Mouse (Mus musculus) embryo, embryonic 10.5 days (tissue): ENCODE measurements around the gene Fam168a.
"Not testable (repeated sequence)": the region's sequence is repeated elsewhere in the genome, so short reads cannot be mapped to it uniquely, and the experiment has no call there.

ENCODE experiments used
- DNase-seq: peaks from one replicate; pipeline ENCODE4 v3.0.0-alpha.2; 2015; ENCODE audit warnings: low spot score

The Fam168a gene

GRCm38 (mm10) chr7:100706883-100707480 lies 547 bp downstream of the Fam168a start:
- DNase-seq, result no peak

DNA sequence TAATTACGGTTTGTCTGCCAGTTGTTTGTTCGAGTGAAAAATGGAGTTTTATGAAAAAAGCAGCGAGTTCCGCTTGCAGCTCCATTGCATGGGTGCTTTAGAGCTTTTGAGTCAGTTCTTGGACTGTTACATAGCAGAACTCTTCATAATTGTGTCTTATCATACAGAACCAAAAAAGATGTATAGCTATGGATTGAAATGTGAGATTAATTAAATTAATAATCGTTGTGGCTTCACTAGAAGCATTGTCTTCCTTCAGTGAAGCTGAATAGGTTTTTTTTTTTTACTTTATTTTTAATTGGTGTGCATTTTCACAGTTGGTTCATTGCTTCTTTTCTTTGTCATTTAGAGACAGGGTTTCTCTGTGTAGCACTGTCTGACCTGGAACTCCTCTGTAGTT lies 12.3 kb downstream of the Fam168a start:
- no peak for DNase-seq

DNA sequence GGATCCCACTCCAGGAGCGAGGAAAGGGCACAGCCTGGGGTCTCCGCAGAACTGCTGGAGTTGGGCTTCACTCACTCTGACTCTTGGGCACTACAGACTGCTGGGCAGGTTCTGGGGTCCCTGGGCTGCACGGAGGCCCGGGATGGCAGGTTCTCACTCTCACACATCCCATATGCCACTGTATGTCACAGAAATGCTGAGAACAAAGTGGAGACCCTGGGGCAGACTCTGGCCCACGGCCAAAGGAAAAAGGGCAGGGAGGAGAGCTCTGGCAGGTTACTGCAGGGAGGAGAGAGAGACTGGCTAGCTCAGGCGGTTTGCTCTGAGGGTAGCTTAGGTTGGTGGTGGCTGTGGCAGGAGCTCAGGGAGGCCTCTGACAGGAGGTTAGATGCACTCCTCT lies 15.8 kb downstream of the Fam168a start:
- DNase-seq, result no peak

DNA sequence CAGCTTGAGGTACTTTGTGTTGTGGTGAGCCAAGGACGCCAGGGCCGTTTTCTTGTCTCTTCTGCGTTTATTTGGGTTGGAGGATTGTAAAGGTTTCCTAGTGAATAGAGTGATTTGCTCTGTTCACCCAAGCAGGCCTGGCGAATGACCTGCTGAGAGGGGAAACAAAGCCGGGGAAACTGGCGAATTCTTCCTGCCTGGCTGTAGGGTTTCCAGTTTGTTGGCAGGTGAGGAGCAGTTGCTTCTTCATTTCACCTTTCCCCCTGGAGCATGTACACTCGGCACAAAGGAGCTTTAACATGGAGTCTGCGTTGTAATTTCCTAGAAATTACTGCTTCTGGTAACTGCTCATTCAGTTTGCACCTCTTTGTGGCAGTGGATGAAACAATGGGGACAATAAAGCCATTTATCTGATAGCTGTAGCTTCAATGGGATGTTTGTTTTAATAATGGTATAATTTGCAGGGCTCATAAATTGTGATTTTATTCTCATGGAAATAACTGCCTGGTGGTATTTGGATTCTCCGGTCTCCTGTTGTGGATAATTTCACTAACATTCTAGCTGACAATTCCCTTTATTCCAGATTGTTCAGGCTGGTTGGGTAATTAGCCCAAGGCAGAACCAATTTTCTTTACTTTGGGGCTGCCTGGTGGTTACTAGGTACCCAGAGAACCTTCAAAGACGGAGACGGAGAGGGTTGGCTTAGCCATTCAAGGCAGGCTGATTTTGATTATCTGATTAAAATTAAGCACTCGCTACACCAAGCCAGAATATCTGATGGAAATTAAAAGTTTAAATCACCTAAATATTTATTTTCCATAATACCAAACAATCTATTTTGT lies 17.2 kb downstream of the Fam168a start:
- no peak for DNase-seq

DNA sequence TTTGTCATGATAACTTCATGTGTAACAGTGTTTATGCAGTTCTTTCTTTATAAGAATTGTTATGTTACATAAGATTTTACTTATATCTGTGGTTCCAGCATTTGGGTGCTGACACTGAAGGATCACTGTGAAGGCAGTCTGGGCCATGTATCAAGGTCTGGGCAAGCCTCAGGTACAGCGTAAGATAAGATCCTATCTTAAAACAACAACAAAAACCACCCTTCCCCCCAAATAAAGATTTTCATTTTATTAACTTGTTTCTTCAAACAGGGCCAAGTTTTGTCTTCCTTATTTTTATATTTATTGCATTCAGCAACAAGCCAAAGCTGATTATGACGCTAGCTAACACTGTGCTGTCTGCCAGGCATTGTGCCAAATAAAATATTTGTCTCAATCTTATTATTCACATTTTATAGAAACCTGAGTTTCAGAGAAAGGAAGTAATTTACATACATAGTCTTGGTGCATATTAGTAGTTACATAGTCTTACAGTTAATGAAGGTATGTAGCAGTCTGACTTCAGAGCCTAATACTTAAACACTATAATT lies 21.2 kb downstream of the Fam168a start:
- DNase-seq, result no peak

GRCm38 (mm10) chr7:100729778-100730177 lies 23.3 kb downstream of the Fam168a start:
- no peak for DNase-seq

GRCm38 (mm10) chr7:100732341-100733050 lies 26.1 kb downstream of the Fam168a start:
- DNase-seq, result no peak

DNA sequence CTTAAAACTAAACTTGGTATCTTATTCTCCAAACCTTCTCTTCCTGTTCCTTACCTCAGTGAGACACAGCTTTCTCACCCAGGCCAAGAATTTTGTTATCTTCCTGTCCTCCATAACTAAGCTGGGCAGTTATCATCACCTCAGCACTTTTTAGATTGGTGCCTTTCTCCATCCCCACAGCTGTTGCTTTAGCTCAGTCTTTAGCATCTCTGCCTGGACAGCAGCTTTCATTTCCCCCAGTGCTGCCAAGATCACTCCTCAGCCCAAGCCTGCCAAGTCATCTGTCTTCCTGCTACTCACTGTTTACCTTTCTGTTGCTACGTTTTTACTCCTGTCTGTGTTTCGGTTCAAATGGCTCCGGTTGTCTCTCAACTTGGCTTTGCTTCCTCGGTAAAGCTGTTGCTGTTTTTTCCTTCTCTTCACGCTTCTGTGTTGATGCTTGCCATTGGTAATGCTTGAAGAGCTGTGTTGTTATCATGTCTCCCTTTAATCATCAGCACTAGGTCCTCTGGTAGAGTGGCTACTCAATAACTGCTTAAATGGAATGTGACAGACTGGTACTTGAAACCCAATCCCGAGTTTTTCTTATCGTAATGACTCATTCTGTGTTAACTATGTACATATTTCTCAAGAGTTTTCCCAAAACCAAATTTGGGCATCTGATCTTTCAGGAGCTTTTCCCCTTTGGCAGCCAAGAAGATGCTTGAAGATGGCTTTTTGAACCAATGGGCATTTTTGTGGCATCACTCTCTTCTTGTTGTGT lies 26.8 kb downstream of the Fam168a start:
- DNase-seq, result peak; percentile 27

DNA sequence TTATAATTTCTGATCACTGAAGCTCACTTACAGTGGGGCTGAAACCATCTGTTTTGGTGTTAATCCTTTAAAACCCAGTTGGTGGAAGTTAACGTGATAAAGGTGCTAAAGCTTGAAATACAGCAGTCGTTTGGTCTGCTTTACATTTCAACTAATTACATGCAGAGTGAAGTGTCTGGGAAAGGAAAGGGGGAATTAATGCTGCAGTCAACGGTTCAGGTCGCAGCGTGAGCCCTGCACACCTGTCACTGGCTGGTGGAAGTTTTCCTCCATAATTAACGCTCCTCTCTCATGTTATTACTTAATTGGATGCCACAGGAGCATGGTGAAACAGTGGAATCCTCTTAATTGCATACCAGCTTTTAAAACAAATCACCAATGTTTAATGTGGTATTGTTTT lies 27.8 kb downstream of the Fam168a start:
- no peak for DNase-seq

- not testable (repeated sequence) for DNase-seq
Observed at GRCm38 (mm10) chr7:100734905-100735304, 28.5 kb downstream of the Fam168a start.

- no peak for DNase-seq
Observed at GRCm38 (mm10) chr7:100736131-100736530, 29.7 kb downstream of the Fam168a start.

DNA sequence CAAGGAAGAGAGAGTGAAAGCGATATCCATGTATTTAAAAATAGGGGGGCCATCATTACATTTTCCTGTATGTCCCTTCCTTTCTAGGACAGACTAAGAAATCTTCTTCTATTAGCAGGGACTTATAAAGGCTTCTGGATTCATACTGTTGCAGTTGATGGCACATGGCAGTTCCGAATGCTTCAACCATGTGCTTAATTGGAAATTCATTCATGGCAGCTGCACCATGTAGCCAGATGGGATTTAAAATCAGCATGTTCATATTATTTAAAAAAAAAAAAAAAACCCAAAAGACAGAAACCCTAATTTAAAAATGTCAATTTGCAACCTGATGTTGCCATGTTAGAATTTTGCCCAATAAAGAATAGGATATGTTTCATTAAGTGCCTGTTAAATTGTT lies 37.9 kb downstream of the Fam168a start:
- DNase-seq, result no peak

- DNase-seq, result no peak
Observed at GRCm38 (mm10) chr7:100750101-100750500, 43.7 kb downstream of the Fam168a start.

- no peak for DNase-seq
Observed at GRCm38 (mm10) chr7:100758718-100759117, 52.3 kb downstream of the Fam168a start.

DNA sequence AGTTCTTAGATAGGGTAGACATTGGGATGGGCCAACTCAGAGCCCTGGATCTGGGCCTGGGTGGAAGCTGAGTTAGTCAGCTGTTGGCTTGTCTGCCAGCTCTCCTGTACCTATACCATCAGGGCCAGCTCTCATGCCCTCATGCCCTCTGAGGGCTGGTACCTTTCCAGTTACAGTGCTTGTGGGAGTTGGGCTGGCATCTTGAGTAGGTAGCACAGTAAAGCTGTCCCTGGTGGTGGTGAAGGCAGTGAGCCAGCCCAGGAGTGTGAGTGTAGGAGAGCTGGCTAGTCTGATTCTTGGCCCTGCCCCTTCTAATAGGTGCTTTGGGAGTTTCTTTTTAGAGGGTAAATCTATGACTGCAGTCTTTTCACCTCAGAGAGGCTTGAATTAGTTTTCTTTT lies 56.3 kb downstream of the Fam168a start:
- DNase-seq, result no peak

GRCm38 (mm10) chr7:100767568-100767967 lies 61.1 kb downstream of the Fam168a start:
- DNase-seq, result no peak

DNA sequence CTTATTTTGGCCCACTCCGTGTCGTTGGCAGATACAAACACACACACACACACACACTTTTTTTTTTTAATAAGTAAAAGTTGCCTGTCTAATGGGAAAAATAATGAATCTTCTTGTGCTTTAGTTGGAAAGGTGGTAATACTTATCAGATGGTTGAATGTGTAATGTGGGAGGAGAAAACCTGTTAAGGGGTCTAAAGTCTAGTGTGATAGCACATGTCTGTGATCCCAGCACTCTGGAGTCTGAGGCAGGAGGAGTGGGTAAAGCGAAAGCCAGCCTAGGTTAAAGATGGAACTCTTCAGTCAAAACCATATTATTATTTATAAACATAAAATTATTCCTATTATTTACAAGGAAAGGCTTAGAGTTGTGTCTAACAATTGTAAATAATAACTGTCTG lies 61.6 kb downstream of the Fam168a start:
- DNase-seq, result no peak

GRCm38 (mm10) chr7:100769534-100770083 lies 63.2 kb downstream of the Fam168a start:
- no peak for DNase-seq

DNA sequence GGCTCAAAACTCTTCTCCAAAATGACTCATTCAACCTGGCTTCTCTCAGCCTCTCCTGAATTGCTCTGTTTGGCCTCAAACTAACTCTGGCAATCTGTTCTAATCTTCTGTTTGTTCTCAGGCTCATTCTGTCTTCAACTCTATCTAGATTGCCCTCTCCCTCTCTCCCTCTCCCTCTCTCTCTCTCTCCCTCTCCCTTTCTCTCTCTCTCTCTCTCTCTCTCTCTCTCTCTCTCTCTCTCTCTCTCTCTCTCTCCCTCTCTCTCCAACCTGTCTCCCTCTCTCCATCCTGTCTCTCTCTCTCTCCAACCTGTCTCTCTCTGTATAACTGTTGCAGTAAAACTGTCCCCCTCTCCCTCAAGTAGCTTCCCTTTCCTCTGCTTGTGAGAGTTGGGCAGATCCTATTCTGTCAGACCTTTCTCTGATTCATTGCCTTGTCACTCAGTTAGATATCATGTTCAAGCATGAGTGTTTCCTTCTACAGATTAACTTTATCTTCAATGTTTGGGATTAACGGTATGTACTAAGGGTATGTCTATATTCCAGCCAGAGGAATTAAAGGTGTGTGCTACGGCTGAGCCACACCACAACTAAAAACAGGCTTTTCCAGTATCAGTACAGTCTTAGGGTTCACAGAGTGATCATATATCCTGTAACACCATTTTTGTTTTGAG lies 64.4 kb downstream of the Fam168a start:
- DNase-seq, result no peak

DNA sequence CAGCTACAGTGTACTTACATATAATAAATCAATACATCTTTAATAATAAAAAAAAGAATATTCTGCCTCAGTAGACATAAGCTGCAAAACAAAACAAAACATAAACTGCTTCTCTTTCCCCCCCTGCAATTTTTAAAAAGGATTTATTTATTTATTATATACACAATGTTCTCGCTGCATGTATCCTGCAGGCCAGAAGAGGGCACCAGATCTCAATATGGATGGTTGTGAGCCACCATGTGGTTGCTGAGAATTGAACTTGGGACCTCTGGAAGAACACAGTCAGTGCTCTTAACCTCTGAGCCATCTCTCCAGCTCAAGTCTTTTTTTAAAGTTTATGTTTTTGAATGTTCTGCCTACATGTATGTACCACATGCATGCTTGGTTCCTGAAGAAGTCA lies 67.8 kb downstream of the Fam168a start:
- DNase-seq, result no peak

DNA sequence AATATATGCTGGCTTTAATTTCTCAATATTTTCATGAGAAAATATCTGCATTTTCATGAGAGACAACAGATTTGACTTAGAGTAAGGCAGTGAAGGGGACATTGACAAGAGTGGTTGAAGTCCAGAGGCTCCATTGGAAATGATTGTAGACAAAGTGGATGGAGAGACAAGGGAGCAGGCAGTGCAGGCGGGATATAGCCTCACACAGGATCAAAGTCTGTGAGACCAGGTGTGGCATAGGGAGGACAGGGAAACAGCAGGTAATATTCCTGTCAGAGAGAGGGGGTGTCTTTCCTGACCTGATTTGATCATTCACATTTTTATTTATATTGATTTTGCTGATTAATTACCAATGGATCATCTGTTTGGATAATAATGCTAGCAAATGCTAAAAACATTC lies 69.4 kb downstream of the Fam168a start:
- DNase-seq, result no peak
